Mouse (Mus musculus) lung, adult 10 weeks (tissue): ENCODE measurements around the gene Usp17lc. TPM values are rescaled to one million over a fixed set of nuclear protein-coding genes. Genes with fewer than 3 reads are reported as not detected.

Experiments
- polyA plus RNA-seq: library from polyadenylated mRNA; stranded (reverse); fragments of 350-450 nt; fragmentation: Illumina TruSeq; extraction: RNeasy Lipid Tissue Mini Kit (QIAGEN cat#74804); gene quantifications from one replicate; pipeline ENCODE4 v1.2.3, GENCODE M21; 2014; ENCODE audit warnings: low read depth, low replicate concordance; ENCODE audit not compliant: insufficient read depth

The Usp17lc gene
- polyA plus RNA-seq = not detected

DNA sequence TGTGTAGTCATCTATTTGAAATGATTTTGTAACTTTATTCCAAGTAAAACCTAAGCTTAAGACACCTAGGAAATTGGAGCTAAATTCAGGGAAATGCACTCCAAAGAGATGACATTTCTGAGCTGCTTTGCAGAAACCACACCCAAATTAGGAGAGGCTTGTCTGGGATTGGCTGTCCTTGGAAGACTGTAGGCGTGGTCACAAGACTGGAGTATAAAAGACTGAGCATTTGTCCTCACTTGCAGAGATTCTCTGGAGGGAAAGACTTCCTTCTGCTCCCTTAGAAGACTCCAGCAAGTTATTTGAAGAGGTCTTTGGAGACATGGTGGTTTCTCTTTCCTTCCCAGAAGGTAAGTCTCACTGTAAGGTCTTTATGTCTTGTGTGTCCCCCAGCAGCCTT is at the start of gene Usp17lc:
Gene Usp17lc (plus strand): TSS at position 301 of the 400 bp plus-strand sequence.

DNA sequence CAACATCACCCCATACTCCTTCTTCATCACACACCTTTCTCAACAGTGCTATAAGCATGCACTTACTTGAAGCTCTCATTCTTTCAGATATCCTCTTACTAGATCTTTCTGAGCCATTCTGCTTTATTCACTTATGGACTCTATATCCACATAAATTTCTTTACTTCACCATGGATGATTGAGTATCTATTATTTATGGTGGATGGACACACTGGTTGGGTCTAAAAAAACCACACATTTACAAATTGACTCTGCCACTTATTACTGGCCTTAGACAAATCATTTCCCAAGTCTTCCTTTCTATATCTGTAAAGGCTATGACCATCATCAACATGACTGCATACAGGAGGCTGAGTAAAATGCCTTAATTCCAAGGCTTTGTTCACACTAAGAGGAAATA is 28.8 kb upstream of the Usp17lc start, which contains the start of gene Olfr603:
Gene Olfr603 (minus strand): TSS at position 101 of the 400 bp plus-strand sequence.

DNA sequence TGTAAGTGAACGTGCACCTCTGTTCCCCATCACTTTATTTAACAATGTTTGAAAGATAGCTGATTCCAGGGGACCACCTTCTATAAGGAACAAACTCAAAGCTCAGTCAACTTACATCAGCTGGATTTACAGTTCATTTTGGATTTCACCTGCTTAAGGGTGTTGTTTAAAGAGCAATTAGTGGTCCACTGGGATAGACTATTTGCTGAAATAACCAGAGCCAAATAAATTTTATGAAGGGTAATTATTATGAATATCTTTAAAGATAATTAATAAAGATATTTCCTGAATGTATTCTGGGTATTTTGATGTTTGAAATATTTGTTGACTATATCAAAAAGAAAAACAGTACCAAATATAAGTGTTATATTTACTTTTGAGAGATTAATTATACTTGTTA is 30.5 kb downstream of the Usp17lc start, which contains the start of gene Olfr605:
Gene Olfr605 (minus strand): TSS at position 101 of the 400 bp plus-strand sequence.

DNA sequence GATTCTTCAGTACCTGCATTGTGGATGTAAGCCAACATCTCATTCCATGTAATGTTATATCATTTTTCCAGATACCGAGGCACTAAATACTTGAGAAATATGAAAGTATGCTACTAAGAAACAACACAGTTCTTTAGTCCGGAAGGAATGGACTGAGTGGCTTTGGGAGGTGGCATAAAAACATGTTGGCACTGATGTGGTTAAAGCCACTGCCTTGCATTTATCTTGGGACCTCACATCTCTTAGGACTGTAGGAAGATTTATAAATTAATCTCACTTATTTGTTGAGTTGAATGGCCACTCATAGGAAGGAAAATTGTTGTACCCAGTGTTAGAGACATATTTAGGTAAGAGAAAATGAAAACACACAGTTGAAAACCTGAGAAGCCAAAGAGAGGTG is 33.9 kb downstream of the Usp17lc start, which contains the start of gene Olfr606:
Gene Olfr606 (plus strand): TSS at position 301 of the 400 bp plus-strand sequence.

Other genes starting within 250 kb of the Usp17lc start
- not detected for gene Olfr591, start 236.7 kb upstream of the Usp17lc start, polyA plus RNA-seq
- not detected for gene Olfr592, start 230.3 kb upstream of the Usp17lc start, polyA plus RNA-seq
- gene Olfr593, start 203.2 kb upstream of the Usp17lc start, polyA plus RNA-seq = not detected
- gene Olfr594, start 198.1 kb upstream of the Usp17lc start, polyA plus RNA-seq = not detected
- gene Usp17ld, start 162.6 kb upstream of the Usp17lc start, polyA plus RNA-seq = not detected
- gene Olfr596, start 109.4 kb upstream of the Usp17lc start, polyA plus RNA-seq = not detected
- not detected for gene Olfr597, start 98.8 kb upstream of the Usp17lc start, polyA plus RNA-seq
- not detected for gene Olfr598, start 91.5 kb upstream of the Usp17lc start, polyA plus RNA-seq
- gene Olfr599, start 79.2 kb upstream of the Usp17lc start, polyA plus RNA-seq = not detected
- not detected for gene Olfr600, start 65.4 kb upstream of the Usp17lc start, polyA plus RNA-seq
- not detected for gene Olfr601, start 52.4 kb upstream of the Usp17lc start, polyA plus RNA-seq
- gene Olfr603, start 28.9 kb upstream of the Usp17lc start, polyA plus RNA-seq = not detected
- not detected for gene Olfr605, start 30.4 kb downstream of the Usp17lc start, polyA plus RNA-seq
- gene Olfr606, start 34.0 kb downstream of the Usp17lc start, polyA plus RNA-seq = not detected
- not detected for gene Olfr607, start 49.1 kb downstream of the Usp17lc start, polyA plus RNA-seq
- not detected for gene Olfr608, start 54.8 kb downstream of the Usp17lc start, polyA plus RNA-seq
- not detected for gene Olfr609, start 83.0 kb downstream of the Usp17lc start, polyA plus RNA-seq
- not detected for gene Olfr610, start 97.0 kb downstream of the Usp17lc start, polyA plus RNA-seq
- not detected for gene Olfr611, start 105.8 kb downstream of the Usp17lc start, polyA plus RNA-seq
- not detected for gene Olfr612, start 127.6 kb downstream of the Usp17lc start, polyA plus RNA-seq
- gene Olfr613, start 133.0 kb downstream of the Usp17lc start, polyA plus RNA-seq = not detected
- not detected for gene Olfr615, start 141.0 kb downstream of the Usp17lc start, polyA plus RNA-seq
- gene Olfr616, start 154.1 kb downstream of the Usp17lc start, polyA plus RNA-seq = not detected
- not detected for gene Olfr617, start 158.0 kb downstream of the Usp17lc start, polyA plus RNA-seq
- not detected for gene Olfr618, start 175.0 kb downstream of the Usp17lc start, polyA plus RNA-seq
- gene Olfr619, start 185.5 kb downstream of the Usp17lc start, polyA plus RNA-seq = not detected
- not detected for gene Olfr620, start 197.5 kb downstream of the Usp17lc start, polyA plus RNA-seq
- not detected for gene Olfr622, start 227.6 kb downstream of the Usp17lc start, polyA plus RNA-seq
- gene Olfr623, start 248.6 kb downstream of the Usp17lc start, polyA plus RNA-seq = not detected